Mouse (Mus musculus): ENCODE results near the gene Chmp4b. TPM values are rescaled to one million over a fixed set of nuclear protein-coding genes. Genes with fewer than 3 reads are reported as not detected.

Chmp4b gene
- total and polyA plus RNA-seq, 3 experiments, result 118 to 196 TPM; not detected in 1

GRCm38 (mm10) chr2:154707830-154708385, 56.4 kb downstream of the Chmp4b start:
- DNase-seq (ENCODE audit: low read depth, low spot score), result no peak
- Histone ChIP-seq H3K27me3 (ENCODE audit: control insufficient read depth in 1 of 2, insufficient read depth in 2 of 2, low read length in 2 of 2) (no peaks in the 10 kb centered on the region), H3K79me2 (ENCODE audit: control insufficient read depth, insufficient read depth, low read length, poor library complexity) (no peaks in the 10 kb centered on the region), H3K4me3 (ENCODE audit: control insufficient read depth in 1 of 2, insufficient read depth in 1 of 2, low read depth in 2 of 2, low read length in 2 of 2) (no peak overlapping the region), H3K27ac (ENCODE audit: control insufficient read depth, low read depth, low read length) (no peak overlapping the region), H3K9me3 (replicated peaks; ENCODE audit: insufficient read depth, low read length) (no peaks in the 10 kb centered on the region), H3K36me3 (ENCODE audit: control insufficient read depth in 1 of 2, insufficient read depth in 2 of 2, low read length in 2 of 2) (no peaks in the 10 kb centered on the region), H3K9ac (ENCODE audit: control insufficient read depth, low read depth, low read length, poor library complexity, severe bottlenecking) (no peak overlapping the region), H3K4me1 (ENCODE audit: control insufficient read depth in 1 of 2, insufficient read depth in 2 of 2, low read length in 2 of 2) (no peaks in the 10 kb centered on the region)
- no peak for TF ChIP-seq ZKSCAN1 (IDR thresholded peaks at IDR 0.05; ENCODE audit: low read depth, low read length)
- no peak for TF ChIP-seq POLR2AphosphoS5 (IDR thresholded peaks at IDR 0.05; ENCODE audit: borderline replicate concordance, low read depth, low read length)
- TF ChIP-seq TCF12 (IDR thresholded peaks at IDR 0.05; ENCODE audit: low read depth, low read length), result no peak

DNA sequence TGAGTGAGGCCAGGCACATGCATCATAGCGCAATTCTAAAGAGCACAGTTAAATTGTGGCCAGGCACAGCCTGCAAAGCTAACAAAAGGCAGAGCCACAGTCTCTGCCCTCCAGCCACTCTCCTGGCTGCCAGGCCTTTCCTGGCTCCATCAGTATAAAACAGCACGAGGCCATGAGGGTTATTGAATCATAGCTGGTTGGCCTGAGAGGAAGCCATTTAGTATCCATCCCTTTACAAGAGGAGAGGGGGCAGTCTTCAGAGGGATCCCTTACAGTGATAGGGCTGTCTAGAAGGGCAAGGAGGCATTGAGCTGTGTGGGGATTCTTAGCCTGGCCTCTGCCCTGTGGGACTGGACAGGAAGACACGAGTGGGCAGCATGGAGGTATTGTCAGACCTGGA, 60.2 kb downstream of the Chmp4b start:
- DNase-seq (ENCODE audit: low read depth, low spot score), result no peak
- Histone ChIP-seq H3K27me3 (ENCODE audit: control insufficient read depth in 1 of 2, insufficient read depth in 2 of 2, low read length in 2 of 2) (peaks cover 0 to 3% of the 10 kb centered on the region in 2 experiments; a peak in 1 of 4 replicates), H3K27ac (ENCODE audit: control insufficient read depth, low read depth, low read length) (no peak overlapping the region), H3K4me3 (ENCODE audit: control insufficient read depth in 1 of 2, insufficient read depth in 1 of 2, low read depth in 2 of 2, low read length in 2 of 2) (no peak overlapping the region), H3K79me2 (ENCODE audit: control insufficient read depth, insufficient read depth, low read length, poor library complexity) (no peaks in the 10 kb centered on the region), H3K9me3 (replicated peaks; ENCODE audit: insufficient read depth, low read length) (no peaks in the 10 kb centered on the region), H3K9ac (ENCODE audit: control insufficient read depth, low read depth, low read length, poor library complexity, severe bottlenecking) (no peak overlapping the region), H3K4me1 (ENCODE audit: control insufficient read depth in 1 of 2, insufficient read depth in 2 of 2, low read length in 2 of 2) (no peaks in the 10 kb centered on the region; a peak in 1 of 4 replicates), H3K36me3 (ENCODE audit: control insufficient read depth in 1 of 2, insufficient read depth in 2 of 2, low read length in 2 of 2) (peaks cover 0 to 8% of the 10 kb centered on the region in 2 experiments; a peak in 2 of 4 replicates)
- no peak for TF ChIP-seq GABPA (IDR thresholded peaks at IDR 0.05; ENCODE audit: low read depth, low read length)
- no peak for TF ChIP-seq NRF1 (IDR thresholded peaks at IDR 0.05; ENCODE audit: insufficient read depth, low read depth, low read length, poor library complexity, severe bottlenecking)
- TF ChIP-seq RAD21 (IDR thresholded peaks at IDR 0.05; ENCODE audit: low read depth, low read length), result no peak
- no peak for TF ChIP-seq POLR2A (IDR thresholded peaks at IDR 0.05; ENCODE audit: control insufficient read depth in 1 of 2, insufficient read depth in 1 of 2, low read depth in 1 of 2, low read length in 2 of 2, poor library complexity in 1 of 2)
- TF ChIP-seq BHLHE40 (IDR thresholded peaks at IDR 0.05; ENCODE audit: borderline replicate concordance, low read depth, low read length), result no peak
- no peak for TF ChIP-seq JUND (IDR thresholded peaks at IDR 0.05; ENCODE audit: low read depth, low read length)
- TF ChIP-seq ZMIZ1 (IDR thresholded peaks at IDR 0.05; ENCODE audit: low read depth, low read length), result no peak
- TF ChIP-seq EP300 (IDR thresholded peaks at IDR 0.05; ENCODE audit: low read depth in 1 of 2, low read length in 2 of 2), result no peak
- TF ChIP-seq E2F4 (IDR thresholded peaks at IDR 0.05; ENCODE audit: borderline replicate concordance, low read depth, low read length), result no peak
- TF ChIP-seq RCOR1 (IDR thresholded peaks at IDR 0.05; ENCODE audit: low read depth, low read length), result no peak
- no peak for TF ChIP-seq ZC3H11A (IDR thresholded peaks at IDR 0.05; ENCODE audit: low read depth, low read length)
- TF ChIP-seq USF1 (IDR thresholded peaks at IDR 0.05; ENCODE audit: low read depth, low read length), result no peak
- no peak for TF ChIP-seq CHD1 (IDR thresholded peaks at IDR 0.05; ENCODE audit: low read depth, low read length)
- TF ChIP-seq ZNF384 (IDR thresholded peaks at IDR 0.05; ENCODE audit: low read depth, low read length), result no peak
- no peak for TF ChIP-seq POLR2AphosphoS5 (IDR thresholded peaks at IDR 0.05; ENCODE audit: borderline replicate concordance, low read depth, low read length)
- TF ChIP-seq USF2 (IDR thresholded peaks at IDR 0.05; ENCODE audit: borderline replicate concordance in 1 of 2, insufficient read depth in 1 of 2, low read depth in 1 of 2, low read length in 2 of 2), result no peak
- TF ChIP-seq ZKSCAN1 (IDR thresholded peaks at IDR 0.05; ENCODE audit: low read depth, low read length), result no peak
- no peak for TF ChIP-seq ELF1 (IDR thresholded peaks at IDR 0.05; ENCODE audit: low read depth, low read length)
